ENCODE assay signal across 20 mouse cellular contexts in genomic region chr11:78782326-78782725, GRCm38 (mm10). TPM values are rescaled to one million over a fixed set of nuclear protein-coding genes. Genes with fewer than 3 reads are reported as not detected.
A peak's percentile ranks its signal among the peaks of the same experiment; 100 is the strongest.
DNase-seq lines count a peak whose midpoint lies in the region; ATAC-seq lines count a peak whose summit lies in the region.
"Had no signal": no experiment of that assay in that cellular context is flagged by ENCODE, and none has a peak within 500 bp of the region (broad histone marks: within the 10 kb centered on the region; RNA-seq: fewer than 3 reads in every experiment).

No protein-coding gene starts in this region.

- peaks cover 27% of the 10 kb centered on the region for H3K27me3 ChIP-seq in midbrain, embryonic 10.5 days (ENCODE audit: low read depth, poor library complexity, severe bottlenecking)
- no peaks in the 10 kb centered on the region for H3K27me3 ChIP-seq in midbrain, embryonic 11.5 days (ENCODE audit: control insufficient read depth, insufficient read depth, low read length)
- H3K27me3 ChIP-seq: embryonic facial prominence, embryonic 12.5 days; forebrain, embryonic 15.5 days; heart, embryonic 15.5 days; hindbrain, embryonic 15.5 days had no signal

- DNase-seq in midbrain, embryonic 10.5 days (ENCODE audit: low spot score) = no peak
- no peak for DNase-seq in midbrain, embryonic 11.5 days (ENCODE audit: low spot score, missing footprints)
- peak; percentile 28 for DNase-seq in thymus, postnatal 25 days
- no peak for DNase-seq in thymus, postnatal 10 days (ENCODE audit: low spot score in 2 of 2)
- DNase-seq in adrenal gland, postnatal 14 days = peak; percentile 73
- no peak for DNase-seq in spleen, postnatal 36 days (ENCODE audit: low spot score in 2 of 2)
- DNase-seq: cerebellum, adult 11-12 months; cerebellum, adult 9-10 months; cerebellum, postnatal 25 days; gastrocnemius, postnatal 14 days; heart, adult 2 months; heart, postnatal 14 days had no signal

- H3K4me3 ChIP-seq in midbrain, embryonic 10.5 days = no peak overlapping the region
- no peak overlapping the region for H3K4me3 ChIP-seq in midbrain, embryonic 11.5 days (ENCODE audit: low read depth, low read length)
- H3K4me3 ChIP-seq: embryonic facial prominence, embryonic 12.5 days; forebrain, embryonic 15.5 days; heart, adult 2 months; heart, embryonic 15.5 days; hindbrain, embryonic 15.5 days had no signal

- H3K4me1 ChIP-seq in midbrain, embryonic 10.5 days = peaks cover 52% of the 10 kb centered on the region
- peaks cover 29% of the 10 kb centered on the region for H3K4me1 ChIP-seq in midbrain, embryonic 11.5 days (ENCODE audit: control insufficient read depth, insufficient read depth, low read length)

- WGBS in midbrain, embryonic 10.5 days = 85% methylated on average over 5 of the region's 5 CpGs
- 84% methylated on average over 5 of the region's 5 CpGs for WGBS in midbrain, embryonic 11.5 days

- no peaks in the 10 kb centered on the region for H3K36me3 ChIP-seq in midbrain, embryonic 10.5 days
- H3K36me3 ChIP-seq in midbrain, embryonic 11.5 days (ENCODE audit: control insufficient read depth, insufficient read depth, low read length) = no peaks in the 10 kb centered on the region
- H3K36me3 ChIP-seq: embryonic facial prominence, embryonic 12.5 days; forebrain, embryonic 15.5 days; heart, embryonic 15.5 days; hindbrain, embryonic 15.5 days had no signal

- H3K9me3 ChIP-seq in midbrain, embryonic 10.5 days (replicated peaks) = no peaks in the 10 kb centered on the region
- H3K9me3 ChIP-seq in midbrain, embryonic 11.5 days (ENCODE audit: control insufficient read depth, low read length) = no peaks in the 10 kb centered on the region
- H3K9me3 ChIP-seq: embryonic facial prominence, embryonic 12.5 days; forebrain, embryonic 15.5 days; heart, embryonic 15.5 days; hindbrain, embryonic 15.5 days had no signal

- H3K9ac ChIP-seq in midbrain, embryonic 11.5 days (ENCODE audit: low read length) = no peak overlapping the region
- H3K9ac ChIP-seq: embryonic facial prominence, embryonic 12.5 days; forebrain, embryonic 15.5 days; heart, embryonic 15.5 days; hindbrain, embryonic 15.5 days had no signal

- no peak overlapping the region for H3K4me2 ChIP-seq in midbrain, embryonic 11.5 days
- H3K4me2 ChIP-seq: embryonic facial prominence, embryonic 12.5 days; forebrain, embryonic 15.5 days; heart, embryonic 11.5 days; heart, embryonic 15.5 days; hindbrain, embryonic 15.5 days had no signal

- H3K27ac ChIP-seq in midbrain, embryonic 10.5 days (replicated peaks) = peak overlapping the region; percentile 30; the same call in 1 of the 2 replicates
- no peak overlapping the region for H3K27ac ChIP-seq in midbrain, embryonic 11.5 days (ENCODE audit: low read depth, low read length)
- H3K27ac ChIP-seq: embryonic facial prominence, embryonic 12.5 days; forebrain, embryonic 15.5 days; heart, adult 2 months; heart, embryonic 15.5 days; hindbrain, embryonic 15.5 days had no signal

- ATAC-seq in midbrain, embryonic 11.5 days (ENCODE audit: low FRiP score) = no peak
- no peak for ATAC-seq in monocyte, adult 5-6 weeks (replicated peaks; ENCODE audit: insufficient number of reproducible peaks, low FRiP score, low TSS enrichment, poor library complexity, severe bottlenecking)
- ATAC-seq: activated CD4-positive, CD25-positive, alpha-beta regulatory T cell, adult 4 months; forebrain, embryonic 15.5 days; Patski had no signal

RNA-seq across cellular contexts. Expression of gene Ccnq, which starts 30.8 kb away (rescaled TPM):
- 39.5 and 40.5 TPM in 2 replicates for polyA plus RNA-seq in midbrain, embryonic 10.5 days (2016; fragmentation: Nextera tagmentation; extraction: Ambion mirVana)
- 42.1 and 42.2 TPM in 2 replicates for polyA plus RNA-seq in midbrain, embryonic 11.5 days (2014; fragmentation: Nextera tagmentation; extraction: Ambion mirVana)
- 34.1 and 35.6 TPM in 2 replicates for total RNA-seq in adrenal gland, postnatal 14 days (2021)
- total RNA-seq in monocyte, adult 5-6 weeks (2017) = 12.4 to 22.2 TPM (median 16.4 TPM) in 3 replicates

RNA-seq across cellular contexts. Expression of gene Lyrm9, which starts 44.1 kb away (rescaled TPM):
- 20.7 and 21.8 TPM in 2 replicates for polyA plus RNA-seq in midbrain, embryonic 10.5 days (2016; fragmentation: Nextera tagmentation; extraction: Ambion mirVana)
- 15.4 and 15.9 TPM in 2 replicates for polyA plus RNA-seq in midbrain, embryonic 11.5 days (2014; fragmentation: Nextera tagmentation; extraction: Ambion mirVana)
- 26.1 and 32.7 TPM in 2 replicates for total RNA-seq in adrenal gland, postnatal 14 days (2021)
- total RNA-seq in monocyte, adult 5-6 weeks (2017) = 11.8 to 34.1 TPM (median 16.2 TPM) in 3 replicates

Comparison
In these comparisons a context has a peak if more than half of its experiments do, and no peak if none do; other contexts are left out.
1. DNase-seq: peak in thymus, postnatal 25 days (single experiment) and adrenal gland, postnatal 14 days (single experiment); none in midbrain, embryonic 10.5 days (single experiment), midbrain, embryonic 11.5 days (single experiment), thymus, postnatal 10 days (0 of 2) and spleen, postnatal 36 days (0 of 2).